Mouse (Mus musculus): ENCODE results near the gene Cdr2l. TPM values are rescaled to one million over a fixed set of nuclear protein-coding genes. Genes with fewer than 3 reads are reported as not detected.

Cdr2l gene
- total and polyA plus RNA-seq, 3 experiments: not detected

GRCm38 (mm10) chr11:115400630-115401391 lies 19.1 kb downstream of the Cdr2l start:
- no peak overlapping the region for H3K4me2 ChIP-seq (ENCODE audit: insufficient read depth, low read depth, poor library complexity, severe bottlenecking)
- dilution Hi-C loops (cut with MboI; ENCODE audit: extremely low pct_ligation_motif_present, extremely low pct_unique_long_range_greater_than_20kb, low sequenced_read_pairs): no loop called here
- H3K9me3 ChIP-seq (replicated peaks; ENCODE audit: low read length): no peaks in the 10 kb centered on the region
- no peak for DNase-seq (ENCODE audit: extremely low read depth)
- 0 out of 2 replicates have a peak, but pooled peaks cover 2% of the 10 kb centered on the region for H3K79me2 ChIP-seq (replicated peaks; ENCODE audit: control insufficient read depth, extremely low read depth, insufficient read depth, poor library complexity, severe bottlenecking)
- H3K36me3 ChIP-seq (replicated peaks in 1 of 2; ENCODE audit: control insufficient read depth in 1 of 2, insufficient read depth in 1 of 2, low read length in 1 of 2): peaks cover 0 to 8% of the 10 kb centered on the region in 2 experiments
- peaks cover 6 to 20% of the 10 kb centered on the region in 2 experiments; a peak in 3 of 4 replicates for H3K4me1 ChIP-seq (ENCODE audit: control insufficient read depth in 1 of 2, insufficient read depth in 2 of 2)
- TF ChIP-seq ZC3H11A (IDR thresholded peaks at IDR 0.05; ENCODE audit: low read depth, low read length): no peak
- no peak for TF ChIP-seq JUND (conservative IDR thresholded peaks at IDR 0.05; ENCODE audit: low read depth, low read length)
- no peak for TF ChIP-seq ZNF384 (IDR thresholded peaks at IDR 0.05; ENCODE audit: low read depth, low read length)
- no peak for TF ChIP-seq CHD1 (IDR thresholded peaks at IDR 0.05; ENCODE audit: low read depth, low read length)
- no peak for TF ChIP-seq JUN (IDR thresholded peaks at IDR 0.05; ENCODE audit: insufficient read depth, low read depth, low read length)
- TF ChIP-seq KAT2A (IDR thresholded peaks at IDR 0.05; ENCODE audit: insufficient replicate concordance, low read length): no peak
- no peak for TF ChIP-seq MXI1 (IDR thresholded peaks at IDR 0.05; ENCODE audit: low read depth, low read length)
- TF ChIP-seq USF1 (IDR thresholded peaks at IDR 0.05; ENCODE audit: low read depth, low read length): no peak
- TF ChIP-seq EP300 (IDR thresholded peaks at IDR 0.05; ENCODE audit: low read length): no peak
- no peak for TF ChIP-seq TCF12 (IDR thresholded peaks at IDR 0.05; ENCODE audit: low read depth, low read length)
- no peak for TF ChIP-seq MAX (IDR thresholded peaks at IDR 0.05; ENCODE audit: low read length)
- TF ChIP-seq BHLHE40 (IDR thresholded peaks at IDR 0.05; ENCODE audit: low read depth, low read length): no peak
- no peak for TF ChIP-seq MYC (IDR thresholded peaks at IDR 0.05; ENCODE audit: low read depth, low read length)
- TF ChIP-seq POLR2AphosphoS2 (IDR thresholded peaks at IDR 0.05; ENCODE audit: low read depth, low read length): no peak
- no peak for TF ChIP-seq MAFK (IDR thresholded peaks at IDR 0.05; ENCODE audit: insufficient replicate concordance, low read length)
- TF ChIP-seq CHD2 (IDR thresholded peaks at IDR 0.05; ENCODE audit: low read length): no peak
- no peak overlapping the region for H3K9ac ChIP-seq (ENCODE audit: insufficient read depth, low read depth)
- H3K27ac ChIP-seq (ENCODE audit: insufficient read depth, low read depth): no peak overlapping the region
- in situ Hi-C loops (cut with MboI; ENCODE audit: low pct_ligation_motif_present, low pct_unique_long_range_greater_than_20kb, low sequenced_read_pairs): no loop called here
- no peak overlapping the region for H3K4me3 ChIP-seq (replicated peaks in 1 of 3; ENCODE audit: low read depth in 2 of 3, low read length in 2 of 3, poor library complexity in 1 of 3)
- H3K27me3 ChIP-seq (replicated peaks): peaks cover 42% of the 10 kb centered on the region

- H3K79me2 ChIP-seq (replicated peaks; ENCODE audit: control insufficient read depth, extremely low read depth, insufficient read depth, poor library complexity, severe bottlenecking): 0 out of 2 replicates have a peak, but pooled peaks cover 2% of the 10 kb centered on the region
- peak within 1 kb of the TSS; percentile 67 to 94 (median 92) for H3K4me3 ChIP-seq (replicated peaks in 1 of 3; ENCODE audit: low read depth in 2 of 3, low read length in 2 of 3, poor library complexity in 1 of 3)
- peaks cover 6 to 20% of the 10 kb centered on the region in 2 experiments; a peak in 3 of 4 replicates for H3K4me1 ChIP-seq (ENCODE audit: control insufficient read depth in 1 of 2, insufficient read depth in 2 of 2)
- H3K4me2 ChIP-seq (ENCODE audit: insufficient read depth, low read depth, poor library complexity, severe bottlenecking): peak within 1 kb of the TSS; percentile 83
- in situ Hi-C loops (cut with MboI; ENCODE audit: low pct_ligation_motif_present, low pct_unique_long_range_greater_than_20kb, low sequenced_read_pairs) (no loop called here), dilution Hi-C loops (cut with MboI; ENCODE audit: extremely low pct_ligation_motif_present, extremely low pct_unique_long_range_greater_than_20kb, low sequenced_read_pairs) (no loop called here)
- DNase-seq (ENCODE audit: extremely low read depth): peak; percentile 88
- H3K27ac ChIP-seq (ENCODE audit: insufficient read depth, low read depth): peak within 1 kb of the TSS; percentile 88
- no peaks in the 10 kb centered on the region for H3K9me3 ChIP-seq (replicated peaks; ENCODE audit: low read length)
- peak within 1 kb of the TSS; percentile 89 for H3K9ac ChIP-seq (ENCODE audit: insufficient read depth, low read depth)
- peaks cover 20% of the 10 kb centered on the region for H3K27me3 ChIP-seq (replicated peaks)
- H3K36me3 ChIP-seq (replicated peaks in 1 of 2; ENCODE audit: control insufficient read depth in 1 of 2, insufficient read depth in 1 of 2, low read length in 1 of 2): peaks cover 8 to 34% of the 10 kb centered on the region in 2 experiments
- TF ChIP-seq BHLHE40 (IDR thresholded peaks at IDR 0.05; ENCODE audit: low read depth, low read length) (no peak; the same call in 1 of the 2 replicates), CHD2 (IDR thresholded peaks at IDR 0.05; ENCODE audit: low read length) (peak; percentile 64; the same call in 1 of the 2 replicates), MAFK (IDR thresholded peaks at IDR 0.05; ENCODE audit: insufficient replicate concordance, low read length) (no peak), USF1 (IDR thresholded peaks at IDR 0.05; ENCODE audit: low read depth, low read length) (no peak), NELFE (IDR thresholded peaks at IDR 0.05; ENCODE audit: low read depth, low read length) (peak; percentile 95), JUN (IDR thresholded peaks at IDR 0.05; ENCODE audit: insufficient read depth, low read depth, low read length) (no peak), ZMIZ1 (IDR thresholded peaks at IDR 0.05; ENCODE audit: low read depth, low read length) (peak; percentile 93; the same call in 1 of the 2 replicates), TBP (conservative IDR thresholded peaks at IDR 0.05; ENCODE audit: low read depth, low read length) (peak; percentile 79; the same call in 1 of the 2 replicates), GABPA (IDR thresholded peaks at IDR 0.05; ENCODE audit: insufficient replicate concordance, low read depth, low read length) (no peak; the same call in 1 of the 2 replicates), POLR2A (IDR thresholded peaks at IDR 0.05; ENCODE audit: low read depth, low read length) (peak; percentile 95), RAD21 (IDR thresholded peaks at IDR 0.05; ENCODE audit: low read depth, low read length) (no peak), ETS1 (conservative IDR thresholded peaks at IDR 0.05; ENCODE audit: low read depth, low read length) (peak; percentile 19), E2F4 (IDR thresholded peaks at IDR 0.05; ENCODE audit: insufficient replicate concordance, low read depth, low read length) (0 out of 2 replicates have a peak, but pooled peaks have one; percentile 15), PAX5 (IDR thresholded peaks at IDR 0.05; ENCODE audit: low read length) (no peak), USF2 (conservative IDR thresholded peaks at IDR 0.05; ENCODE audit: low read depth, low read length) (no peak), ZNF384 (IDR thresholded peaks at IDR 0.05; ENCODE audit: low read depth, low read length) (no peak), KAT2A (IDR thresholded peaks at IDR 0.05; ENCODE audit: insufficient replicate concordance, low read length) (peak; percentile 92; the same call in 1 of the 2 replicates), SMC3 (IDR thresholded peaks at IDR 0.05; ENCODE audit: low read depth, low read length) (no peak), POLR2AphosphoS2 (IDR thresholded peaks at IDR 0.05; ENCODE audit: low read depth, low read length) (peak; percentile 83; the same call in 1 of the 2 replicates), CTCF (conservative IDR thresholded peaks at IDR 0.05 in 1 of 2, IDR thresholded peaks at IDR 0.05 in 1 of 2; ENCODE audit: low read depth in 2 of 2, low read length in 2 of 2) (no peak)
Observed at GRCm38 (mm10) chr11:115403338-115404124, 21.8 kb downstream of the Cdr2l start, which contains the start of gene Mrpl58. TSS of gene Mrpl58 (plus strand) at chr11:115403752.
